Comparison of ENCODE assay signal across 29 mouse cellular contexts in genomic region chr7:133699885-133700284, GRCm38 (mm10). TPM values are rescaled to one million over a fixed set of nuclear protein-coding genes. Genes with fewer than 3 reads are reported as not detected.
DNase-seq lines count a peak whose midpoint lies in the region; ATAC-seq and TF ChIP-seq lines count a peak whose summit lies in the region.
"Had no signal": no experiment of that assay in that cellular context is flagged by ENCODE, and none has a peak within 500 bp of the region (broad histone marks: within the 10 kb centered on the region; RNA-seq: fewer than 3 reads in every experiment).

No protein-coding gene starts in this region.

- peak overlapping the region; percentile 36 for H3K4me3 ChIP-seq in heart, embryonic 11.5 days (ENCODE audit: low read depth, low read length)
- no peak overlapping the region for H3K4me3 ChIP-seq in heart, adult 2 months
- H3K4me3 ChIP-seq in embryonic facial prominence, embryonic 10.5 days: no peak overlapping the region
- peak overlapping the region; percentile 80 for H3K4me3 ChIP-seq in liver, embryonic 16.5 days (ENCODE audit: low read depth, low read length)
- H3K4me3 ChIP-seq: embryonic facial prominence, embryonic 13.5 days; hindbrain, embryonic 15.5 days; limb, embryonic 10.5 days had no signal

- intact Hi-C loops in heart, adult 2 months (cut with DNase I): no loop called here

- peak overlapping the region; percentile 29; the same call in 1 of the 2 replicates for H3K27ac ChIP-seq in heart, embryonic 11.5 days (ENCODE audit: low read depth, low read length)
- no peak overlapping the region for H3K27ac ChIP-seq in heart, adult 2 months
- 0 out of 2 replicates have a peak overlapping the region, but pooled peaks have one; percentile 19 for H3K27ac ChIP-seq in embryonic facial prominence, embryonic 10.5 days (replicated peaks)
- peak overlapping the region; percentile 100 for H3K27ac ChIP-seq in liver, embryonic 16.5 days (ENCODE audit: low read length)
- H3K27ac ChIP-seq: embryonic facial prominence, embryonic 13.5 days; hindbrain, embryonic 15.5 days; limb, embryonic 10.5 days had no signal

- H3K4me2 ChIP-seq in heart, embryonic 11.5 days: peak overlapping the region; percentile 50
- H3K4me2 ChIP-seq in liver, embryonic 16.5 days (ENCODE audit: low read depth, low read length): peak overlapping the region; percentile 83
- H3K4me2 ChIP-seq: embryonic facial prominence, embryonic 13.5 days; hindbrain, embryonic 15.5 days had no signal

- WGBS in heart, embryonic 11.5 days (ENCODE audit: insufficient replicate concordance): 68% methylated on average over 4 of the region's 4 CpGs
- WGBS in heart, adult 2 months: 64% methylated on average over 4 of the region's 4 CpGs
- 88% methylated on average over 4 of the region's 4 CpGs for WGBS in embryonic facial prominence, embryonic 10.5 days
- WGBS in liver, embryonic 16.5 days (ENCODE audit: insufficient replicate concordance): 61% methylated on average over 4 of the region's 4 CpGs

- no peaks in the 10 kb centered on the region for H3K27me3 ChIP-seq in heart, embryonic 11.5 days (ENCODE audit: control insufficient read depth, insufficient read depth, low read length)
- no peaks in the 10 kb centered on the region for H3K27me3 ChIP-seq in heart, adult 2 months (ENCODE audit: control insufficient read depth, insufficient read depth, low read length)
- no peaks in the 10 kb centered on the region for H3K27me3 ChIP-seq in embryonic facial prominence, embryonic 10.5 days (replicated peaks; ENCODE audit: low read depth, poor library complexity, severe bottlenecking)
- no peaks in the 10 kb centered on the region for H3K27me3 ChIP-seq in liver, embryonic 16.5 days (ENCODE audit: control insufficient read depth, insufficient read depth, low read depth, low read length)
- H3K27me3 ChIP-seq: CH12.LX; embryonic facial prominence, embryonic 13.5 days; hindbrain, embryonic 15.5 days; Patski had no signal

- H3K9ac ChIP-seq in heart, embryonic 11.5 days (ENCODE audit: low read depth, low read length): 0 out of 2 replicates have a peak overlapping the region, but pooled peaks have one; percentile 46
- no peak overlapping the region for H3K9ac ChIP-seq in heart, adult 2 months (ENCODE audit: low read depth, low read length)
- H3K9ac ChIP-seq in liver, embryonic 16.5 days (ENCODE audit: low read depth, low read length): peak overlapping the region; percentile 86
- H3K9ac ChIP-seq: embryonic facial prominence, embryonic 13.5 days; hindbrain, embryonic 15.5 days had no signal

- no peak for TF ChIP-seq CTCF in heart, adult 2 months (IDR thresholded peaks at IDR 0.05)

- DNase-seq in heart, adult 2 months: no peak
- DNase-seq in 416B (ENCODE audit: low read depth): peak; percentile 70
- DNase-seq in embryonic facial prominence, embryonic 10.5 days (ENCODE audit: low spot score): no peak
- DNase-seq in gastrocnemius, postnatal 10 days: no peak
- no peak for DNase-seq in kidney, adult 18-20 months
- DNase-seq: adrenal gland, adult 8-10 months; B cell, adult 2 months; cerebellum, adult 18-20 months; cerebellum, postnatal 14 days; gastrocnemius, postnatal 14 days; kidney, adult 8-10 months; kidney, postnatal 14 days; lung, postnatal 10 days; midbrain, embryonic 14.5 days; spleen, adult 18-20 months had no signal

- ATAC-seq in heart, embryonic 11.5 days (replicated peaks; ENCODE audit: insufficient number of reproducible peaks, low FRiP score, low TSS enrichment): no peak
- no peak for ATAC-seq in liver, embryonic 16.5 days (ENCODE audit: low read depth)
- ATAC-seq: forebrain, embryonic 16.5 days; Patski had no signal

- TF ChIP-seq EP300 in heart, adult 2 months (IDR thresholded peaks at IDR 0.05; ENCODE audit: insufficient read depth, low read depth, low read length): no peak

- H3K36me3 ChIP-seq in heart, embryonic 11.5 days (ENCODE audit: control insufficient read depth, insufficient read depth, low read length): no peaks in the 10 kb centered on the region
- no peaks in the 10 kb centered on the region for H3K36me3 ChIP-seq in heart, adult 2 months (ENCODE audit: control insufficient read depth, insufficient read depth, low read length)
- peaks cover 15% of the 10 kb centered on the region for H3K36me3 ChIP-seq in embryonic facial prominence, embryonic 10.5 days (replicated peaks)
- peaks cover 43% of the 10 kb centered on the region for H3K36me3 ChIP-seq in liver, embryonic 16.5 days (ENCODE audit: control insufficient read depth, insufficient read depth)

- no peaks in the 10 kb centered on the region for H3K79me2 ChIP-seq in heart, adult 2 months (replicated peaks; ENCODE audit: control insufficient read depth, insufficient read depth, low read length)

- H3K4me1 ChIP-seq in heart, embryonic 11.5 days (ENCODE audit: control insufficient read depth, insufficient read depth, low read length): peaks cover 6% of the 10 kb centered on the region; the same call in 1 of the 2 replicates
- no peaks in the 10 kb centered on the region for H3K4me1 ChIP-seq in heart, adult 2 months (ENCODE audit: control insufficient read depth, insufficient read depth, low read length)
- H3K4me1 ChIP-seq in embryonic facial prominence, embryonic 10.5 days: no peaks in the 10 kb centered on the region
- H3K4me1 ChIP-seq in liver, embryonic 16.5 days (ENCODE audit: control insufficient read depth, low read depth, low read length): peaks cover 65% of the 10 kb centered on the region
- H3K4me1 ChIP-seq: embryonic facial prominence, embryonic 13.5 days; hindbrain, embryonic 15.5 days; limb, embryonic 10.5 days had no signal

- H3K9me3 ChIP-seq in heart, embryonic 11.5 days (replicated peaks; ENCODE audit: control insufficient read depth, low read length): no peaks in the 10 kb centered on the region
- no peaks in the 10 kb centered on the region for H3K9me3 ChIP-seq in embryonic facial prominence, embryonic 10.5 days
- H3K9me3 ChIP-seq in liver, embryonic 16.5 days (replicated peaks; ENCODE audit: control insufficient read depth, low read length): no peaks in the 10 kb centered on the region
- H3K9me3 ChIP-seq: embryonic facial prominence, embryonic 13.5 days; G1E; hindbrain, embryonic 15.5 days; limb, embryonic 10.5 days had no signal

- no peak for TF ChIP-seq POLR2A in heart, adult 2 months (IDR thresholded peaks at IDR 0.05; ENCODE audit: insufficient read depth, low read depth, low read length)

RNA-seq across cellular contexts. Expression of gene Bccip, which starts 9.2 kb away (rescaled TPM):
- polyA plus RNA-seq in heart, embryonic 11.5 days (2014; fragmentation: Nextera tagmentation; extraction: Ambion mirVana): 100 and 102 TPM in 2 replicates
- total RNA-seq in heart, adult 2 months (2021): 10 to 100 TPM; 53.5 to 55.7 TPM
- polyA plus RNA-seq in heart, adult 2 months (2012; rRNA removed): 29.4 and 49.1 TPM in 2 replicates
- polyA plus RNA-seq in embryonic facial prominence, embryonic 10.5 days (2016; fragmentation: Nextera tagmentation; extraction: Ambion mirVana): 194 and 216 TPM in 2 replicates
- polyA plus RNA-seq in liver, embryonic 16.5 days (2015; fragmentation: Nextera tagmentation; extraction: Ambion mirVana): 64.3 and 75.7 TPM in 2 replicates
- 10 to 100 TPM; 54.8 to 57.8 TPM for total RNA-seq in gastrocnemius, postnatal 10 days (2021)

RNA-seq across cellular contexts. Expression of gene Uros, which starts 10.0 kb away (rescaled TPM):
- polyA plus RNA-seq in heart, embryonic 11.5 days (2014; fragmentation: Nextera tagmentation; extraction: Ambion mirVana): 53.0 and 53.6 TPM in 2 replicates
- 10 to 100 TPM; 20.1 to 22.9 TPM for total RNA-seq in heart, adult 2 months (2021)
- 22.3 and 36.4 TPM in 2 replicates for polyA plus RNA-seq in heart, adult 2 months (2012; rRNA removed)
- 32.2 and 32.8 TPM in 2 replicates for polyA plus RNA-seq in embryonic facial prominence, embryonic 10.5 days (2016; fragmentation: Nextera tagmentation; extraction: Ambion mirVana)
- polyA plus RNA-seq in liver, embryonic 16.5 days (2015; fragmentation: Nextera tagmentation; extraction: Ambion mirVana): 149 and 158 TPM in 2 replicates
- 10 to 100 TPM; 15.0 to 16.0 TPM for total RNA-seq in gastrocnemius, postnatal 10 days (2021)

RNA-seq across cellular contexts. Expression of gene Mmp21, which starts 20.0 kb away (rescaled TPM):
- 0.11 and 0.23 TPM in 2 replicates for polyA plus RNA-seq in heart, embryonic 11.5 days (2014; fragmentation: Nextera tagmentation; extraction: Ambion mirVana)
- not detected for total RNA-seq in heart, adult 2 months (2021)
- not detected in 2 replicates for polyA plus RNA-seq in heart, adult 2 months (2012; rRNA removed)
- 0.07 and 0.15 TPM in 2 replicates for polyA plus RNA-seq in embryonic facial prominence, embryonic 10.5 days (2016; fragmentation: Nextera tagmentation; extraction: Ambion mirVana)
- polyA plus RNA-seq in liver, embryonic 16.5 days (2015; fragmentation: Nextera tagmentation; extraction: Ambion mirVana): 0.04 TPM in 1 of 2 replicates, not detected in the other
- not detected for total RNA-seq in gastrocnemius, postnatal 10 days (2021)
- total RNA-seq: adrenal gland, adult 8-10 months; CH12.LX; G1E; gastrocnemius, postnatal 14 days; heart, postnatal 25 days; liver, adult 2 months had no signal
- polyA plus RNA-seq: embryonic facial prominence, embryonic 13.5 days; G1E; intestine, embryonic 14.5 days; liver, adult 2 months; neural tube, embryonic 11.5 days; Patski; urinary bladder, adult 2 months had no signal

Comparison
In these comparisons a context has a peak if more than half of its experiments do, and no peak if none do; other contexts are left out.
1. H3K4me3 ChIP-seq: peak in heart, embryonic 11.5 days (single experiment) and liver, embryonic 16.5 days (single experiment); none in heart, adult 2 months (single experiment) and embryonic facial prominence, embryonic 10.5 days (single experiment).